Mouse (Mus musculus) CH12.LX (cell line): ENCODE results near the gene Gata2. TPM values are rescaled to one million over a fixed set of nuclear protein-coding genes. Genes with fewer than 3 reads are reported as not detected.
A peak's percentile ranks its signal among the peaks of the same experiment; 100 is the strongest.

Experiments used
- DNase-seq: peaks from one replicate; pipeline ENCODE4 v3.0.0-alpha.2; 2013; ENCODE audit errors: extremely low read depth
- H3K27ac ChIP-seq: 2 replicates; pipeline ENCODE4 v1.5.1; 2012; ENCODE audit warnings: low read depth, mild to moderate bottlenecking, control low read depth, moderate library complexity; ENCODE audit not compliant: insufficient read depth
- H3K27me3 ChIP-seq: replicated peaks from 2 replicates; pipeline ENCODE3; 2012; ENCODE audit warnings: inconsistent platforms
- H3K36me3 ChIP-seq, 2 experiments: replicated peaks in 1 of 2; 2 replicates each; pipeline versions ENCODE3 to v1.6.1; 2012; ENCODE audit warnings: inconsistent platforms in 1 of 2, low read length in 1 of 2, mild to moderate bottlenecking in 1 of 2, mixed read lengths in 1 of 2, moderate library complexity in 1 of 2; ENCODE audit not compliant: control insufficient read depth in 1 of 2, insufficient read depth in 1 of 2
- H3K4me1 ChIP-seq, 2 experiments: 2 replicates each; pipeline ENCODE4 v1.6.1; 2012; ENCODE audit warnings: inconsistent platforms in 1 of 2, moderate library complexity in 1 of 2; ENCODE audit not compliant: insufficient read depth in 2 of 2, control insufficient read depth in 1 of 2
- H3K4me2 ChIP-seq: 2 replicates; pipeline ENCODE4 v1.6.1; 2012; ENCODE audit warnings: low read depth, mild to moderate bottlenecking, control low read depth; ENCODE audit not compliant: poor library complexity, insufficient read depth, severe bottlenecking
- H3K4me3 ChIP-seq, 3 experiments: fragments of 150-350 bp in 1 of 3; sonication (generic) in 1 of 3; replicated peaks in 1 of 3; 2 replicates each; pipeline versions ENCODE3 to v1.5.1; 2011 to 2012; ENCODE audit warnings: low read depth in 2 of 3, low read length in 2 of 3, mild to moderate bottlenecking in 2 of 3, moderate library complexity in 2 of 3, control low read depth in 1 of 3, improper control_type of control experiment in 1 of 3, inconsistent platforms in 1 of 3, mixed read lengths in 1 of 3; ENCODE audit not compliant: poor library complexity in 1 of 3
- H3K79me2 ChIP-seq: replicated peaks from 2 replicates; pipeline ENCODE4 v1.6.1; 2012; ENCODE audit warnings: mild to moderate bottlenecking, moderate library complexity; ENCODE audit not compliant: control insufficient read depth, poor library complexity, insufficient read depth, severe bottlenecking; ENCODE audit errors: extremely low read depth
- H3K9ac ChIP-seq: 2 replicates; pipeline ENCODE4 v1.6.1; 2012; ENCODE audit warnings: low read depth, mild to moderate bottlenecking, control low read depth, moderate library complexity; ENCODE audit not compliant: insufficient read depth
- H3K9me3 ChIP-seq: replicated peaks from 2 replicates; pipeline ENCODE3; 2012; ENCODE audit warnings: low read length, inconsistent platforms, mixed read lengths
- BHLHE40 ChIP-seq: IDR thresholded peaks from 2 replicates; pipeline ENCODE4 v1.6.1; 2011; ENCODE audit warnings: mild to moderate bottlenecking, low read depth, low read length, improper control_type of control experiment
- CHD1 ChIP-seq: IDR thresholded peaks from 2 replicates; pipeline ENCODE4 v1.6.1; 2012; ENCODE audit warnings: low read depth, low read length, improper control_type of control experiment, inconsistent platforms
- CHD2 ChIP-seq: IDR thresholded peaks from 2 replicates; pipeline ENCODE4 v1.6.1; 2011; ENCODE audit warnings: low read length, improper control_type of control experiment
- E2F4 ChIP-seq: IDR thresholded peaks from 2 replicates; pipeline ENCODE4 v1.6.1; 2011; ENCODE audit warnings: low read depth, low read length, improper control_type of control experiment; ENCODE audit not compliant: insufficient replicate concordance
- ELF1 ChIP-seq: IDR thresholded peaks from 2 replicates; pipeline ENCODE4 v1.6.1; 2014; ENCODE audit warnings: low read depth, mild to moderate bottlenecking, inconsistent platforms, low read length, improper control_type of control experiment
- HCFC1 ChIP-seq: IDR thresholded peaks from 2 replicates; pipeline ENCODE4 v1.6.1; 2012; ENCODE audit warnings: low read depth, mild to moderate bottlenecking, inconsistent platforms, low read length, improper control_type of control experiment
- JUND ChIP-seq: conservative IDR thresholded peaks from 2 replicates; pipeline ENCODE4 v1.6.1; 2011; ENCODE audit warnings: low read depth, low read length, improper control_type of control experiment
- KAT2A ChIP-seq: IDR thresholded peaks from 2 replicates; pipeline ENCODE4 v1.6.1; 2012; ENCODE audit warnings: low read length, improper control_type of control experiment, inconsistent platforms; ENCODE audit not compliant: insufficient replicate concordance
- MAFK ChIP-seq: IDR thresholded peaks from 2 replicates; pipeline ENCODE4 v1.6.1; 2011; ENCODE audit warnings: low read length, improper control_type of control experiment; ENCODE audit not compliant: insufficient replicate concordance
- MAZ ChIP-seq: IDR thresholded peaks from 2 replicates; pipeline ENCODE4 v1.6.1; 2012; ENCODE audit warnings: low read depth, mild to moderate bottlenecking, inconsistent platforms, low read length, improper control_type of control experiment, moderate library complexity
- MEF2A ChIP-seq: IDR thresholded peaks from 2 replicates; pipeline ENCODE4 v1.6.1; 2014; ENCODE audit warnings: low read depth, mild to moderate bottlenecking, inconsistent platforms, low read length, improper control_type of control experiment, borderline replicate concordance
- NELFE ChIP-seq: IDR thresholded peaks from 2 replicates; pipeline ENCODE4 v1.6.1; 2011; ENCODE audit warnings: low read depth, low read length, improper control_type of control experiment
- NRF1 ChIP-seq: IDR thresholded peaks from 2 replicates; pipeline ENCODE4 v1.6.1; 2014; ENCODE audit warnings: low read depth, mild to moderate bottlenecking, inconsistent platforms, low read length, improper control_type of control experiment, moderate library complexity
- POLR2A ChIP-seq: IDR thresholded peaks from 2 replicates; pipeline ENCODE4 v1.6.1; 2011; ENCODE audit warnings: low read depth, mild to moderate bottlenecking, improper control_type of control experiment, low read length
- RAD21 ChIP-seq: IDR thresholded peaks from 2 replicates; pipeline ENCODE4 v1.6.1; 2011; ENCODE audit warnings: low read depth, mild to moderate bottlenecking, low read length, improper control_type of control experiment, moderate library complexity
- RCOR1 ChIP-seq: conservative IDR thresholded peaks from 2 replicates; pipeline ENCODE4 v1.6.1; 2012; ENCODE audit warnings: low read depth, mild to moderate bottlenecking, inconsistent platforms, low read length, improper control_type of control experiment
- SIN3A ChIP-seq: IDR thresholded peaks from 2 replicates; pipeline ENCODE4 v1.6.1; 2012; ENCODE audit warnings: low read length, improper control_type of control experiment, inconsistent platforms
- SMC3 ChIP-seq: IDR thresholded peaks from 2 replicates; pipeline ENCODE4 v1.6.1; 2011; ENCODE audit warnings: low read depth, low read length, improper control_type of control experiment
- TBP ChIP-seq: conservative IDR thresholded peaks from 2 replicates; pipeline ENCODE4 v1.6.1; 2011; ENCODE audit warnings: low read depth, low read length, improper control_type of control experiment
- TCF12 ChIP-seq: IDR thresholded peaks from 2 replicates; pipeline ENCODE4 v1.6.1; 2014; ENCODE audit warnings: low read depth, mild to moderate bottlenecking, inconsistent platforms, low read length, improper control_type of control experiment
- USF2 ChIP-seq: conservative IDR thresholded peaks from 2 replicates; pipeline ENCODE4 v1.6.1; 2011; ENCODE audit warnings: low read depth, low read length, improper control_type of control experiment
- ZKSCAN1 ChIP-seq: IDR thresholded peaks from 2 replicates; pipeline ENCODE4 v1.6.1; 2012; ENCODE audit warnings: low read depth, inconsistent platforms, low read length, improper control_type of control experiment, borderline replicate concordance
- dilution Hi-C: fragments of 300-500 bp; cut with MboI; formaldehyde crosslinking; loops from 2 replicates; pipeline ENCODE4 v1.14.3; 2020; ENCODE audit warnings: low sequenced_read_pairs; ENCODE audit not compliant: extremely low pct_unique_long_range_greater_than_20kb, extremely low pct_ligation_motif_present
- in situ Hi-C: fragments of 300-500 bp; cut with MboI; formaldehyde crosslinking; loops from 3 replicates; pipeline ENCODE4 v1.14.3; 2019; ENCODE audit warnings: low sequenced_read_pairs, low pct_ligation_motif_present, low pct_unique_long_range_greater_than_20kb, mixed read lengths
- polyA plus RNA-seq: library from polyadenylated mRNA; unstranded; fragments of >175 nt; gene quantifications from 2 replicates; pipeline ENCODE4 v1.2.1, GENCODE M21; 2012; ENCODE audit warnings: low read depth; ENCODE audit not compliant: insufficient read length
- total RNA-seq, 2 experiments: library from RNA; depleted of rRNA; stranded (reverse); fragments of 300-350 nt in 1 of 2; fragments of >200 nt in 1 of 2; gene quantifications; 2 replicates each; pipeline ENCODE4 v1.2.3; 2012 to 2014

The Gata2 gene
- total and polyA plus RNA-seq, 3 experiments = not detected

DNA sequence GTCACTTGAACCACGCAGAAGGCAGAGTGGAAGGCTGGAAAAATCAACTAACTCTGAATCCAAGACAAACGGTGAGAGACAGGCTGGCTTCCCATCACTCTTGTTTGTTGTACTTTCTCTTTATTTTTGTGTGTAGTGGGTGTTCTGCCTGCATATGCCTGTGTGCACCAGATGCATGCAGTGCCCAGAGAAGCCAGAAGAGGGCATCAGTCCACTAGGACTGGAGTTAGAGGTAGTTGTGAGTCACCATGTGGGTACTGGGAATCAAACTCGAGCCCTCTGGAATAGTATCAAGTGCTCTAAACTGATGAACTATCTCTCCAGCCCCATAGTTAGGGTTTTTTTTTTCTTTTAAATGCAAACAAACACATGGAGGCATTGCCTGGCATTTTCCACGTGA lies 42.4 kb upstream of the Gata2 start:
- H3K4me1 ChIP-seq = no peaks in the 10 kb centered on the region
- peaks cover 47% of the 10 kb centered on the region for H3K27me3 ChIP-seq
- TF ChIP-seq MAZ (no peak), TBP (no peak), MAFK (no peak), NRF1 (no peak), USF2 (no peak), CHD1 (no peak), POLR2A (no peak), ELF1 (no peak), ZKSCAN1 (no peak), HCFC1 (no peak), SMC3 (no peak), NELFE (no peak), KAT2A (no peak), MEF2A (no peak), SIN3A (no peak), JUND (no peak), BHLHE40 (no peak), RCOR1 (no peak), E2F4 (no peak)
- in situ Hi-C loops = no loop called here
- H3K4me3 ChIP-seq = no peak overlapping the region
- no peaks in the 10 kb centered on the region for H3K36me3 ChIP-seq
- dilution Hi-C loops = no loop called here
- H3K79me2 ChIP-seq = no peaks in the 10 kb centered on the region
- peaks cover 7% of the 10 kb centered on the region for H3K9me3 ChIP-seq
- no peak overlapping the region for H3K4me2 ChIP-seq
- DNase-seq = peak; percentile 9
- no peak overlapping the region for H3K9ac ChIP-seq
- no peak overlapping the region for H3K27ac ChIP-seq

DNA sequence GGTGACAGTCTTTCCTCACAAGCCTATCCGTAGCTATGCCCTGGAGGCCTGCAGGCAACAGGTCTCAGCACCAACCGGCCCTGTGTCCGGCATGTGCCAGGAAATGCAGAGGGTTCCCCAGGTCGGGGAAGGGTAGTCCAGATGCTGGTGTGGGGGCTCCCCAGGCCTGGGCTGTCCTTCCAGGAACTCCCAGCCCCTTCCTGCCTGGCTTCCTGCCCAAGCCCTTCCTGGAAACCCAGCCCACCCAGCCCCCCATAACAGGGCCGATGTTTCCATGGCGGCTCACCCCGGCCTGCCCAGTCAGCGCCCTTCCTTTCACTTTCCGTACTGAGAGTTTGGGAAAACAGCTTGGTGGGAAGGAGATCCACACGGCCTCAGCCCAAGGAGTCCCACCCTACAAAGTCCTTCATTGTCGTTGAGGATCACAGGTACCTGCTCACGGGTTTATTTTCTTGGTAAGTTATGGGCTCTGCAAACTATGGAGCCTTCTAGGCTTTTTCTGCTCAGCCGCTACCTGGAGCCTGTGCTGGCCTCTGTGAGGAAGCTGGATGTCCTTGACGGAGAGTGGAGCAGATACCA lies 41.5 kb upstream of the Gata2 start:
- no peak overlapping the region for H3K27ac ChIP-seq
- H3K9ac ChIP-seq = no peak overlapping the region
- no peaks in the 10 kb centered on the region for H3K36me3 ChIP-seq
- dilution Hi-C loops = no loop called here
- H3K4me2 ChIP-seq = no peak overlapping the region
- no peaks in the 10 kb centered on the region for H3K79me2 ChIP-seq
- in situ Hi-C loops = no loop called here
- H3K9me3 ChIP-seq = peaks cover 7% of the 10 kb centered on the region
- no peak for DNase-seq
- H3K4me1 ChIP-seq = no peaks in the 10 kb centered on the region
- TF ChIP-seq CHD2 = no peak
- TF ChIP-seq BHLHE40 = no peak
- no peak for TF ChIP-seq TCF12
- TF ChIP-seq RAD21 = no peak
- TF ChIP-seq MAZ = no peak
- H3K27me3 ChIP-seq = peaks cover 46% of the 10 kb centered on the region
- no peak overlapping the region for H3K4me3 ChIP-seq
